Mouse (Mus musculus): ENCODE measurements around the gene Lmna.

The Lmna gene

GRCm38 (mm10) chr3:88500655-88501365 is 8.9 kb downstream of the Lmna start:
- DNase-seq (ENCODE audit: low spot score) = peak; percentile 85

- no peak for DNase-seq (ENCODE audit: low spot score)
These were observed 9.7 kb downstream of the Lmna start for GRCm38 (mm10) chr3:88500087-88500486.

GRCm38 (mm10) chr3:88499580-88499979 is 10.2 kb downstream of the Lmna start:
- no peak for DNase-seq (ENCODE audit: low spot score)

- no peak for DNase-seq (ENCODE audit: low spot score)
These were observed 13.9 kb downstream of the Lmna start for GRCm38 (mm10) chr3:88495741-88496415.

- DNase-seq (ENCODE audit: low spot score) = peak; percentile 50
These were observed 14.7 kb downstream of the Lmna start for GRCm38 (mm10) chr3:88494836-88495628.

GRCm38 (mm10) chr3:88493706-88494582 is 15.8 kb downstream of the Lmna start:
- DNase-seq (ENCODE audit: low spot score) = no peak

GRCm38 (mm10) chr3:88487396-88487795 is 22.4 kb downstream of the Lmna start:
- no peak for DNase-seq (ENCODE audit: low spot score)

- DNase-seq (ENCODE audit: low spot score) = no peak
These were observed 22.9 kb downstream of the Lmna start for GRCm38 (mm10) chr3:88486887-88487286.

- DNase-seq (ENCODE audit: low spot score) = no peak
These were observed 23.7 kb downstream of the Lmna start for GRCm38 (mm10) chr3:88486043-88486442.

- DNase-seq (ENCODE audit: low spot score) = no peak
These were observed 25.0 kb downstream of the Lmna start for GRCm38 (mm10) chr3:88484597-88485316.

- DNase-seq (ENCODE audit: low spot score) = no peak
These were observed 26.1 kb downstream of the Lmna start for GRCm38 (mm10) chr3:88483621-88484020.

- DNase-seq (ENCODE audit: low spot score) = no peak
These were observed 26.6 kb downstream of the Lmna start for GRCm38 (mm10) chr3:88483141-88483540.

GRCm38 (mm10) chr3:88482336-88482735 is 27.4 kb downstream of the Lmna start:
- DNase-seq (ENCODE audit: low spot score) = no peak

GRCm38 (mm10) chr3:88481372-88482040 is 28.2 kb downstream of the Lmna start:
- DNase-seq (ENCODE audit: low spot score) = no peak

GRCm38 (mm10) chr3:88480679-88481078 is 29.1 kb downstream of the Lmna start:
- no peak for DNase-seq (ENCODE audit: low spot score)

GRCm38 (mm10) chr3:88479828-88480227 is 29.9 kb downstream of the Lmna start:
- no peak for DNase-seq (ENCODE audit: low spot score)

- DNase-seq (ENCODE audit: low spot score) = no peak
These were observed 30.6 kb downstream of the Lmna start for GRCm38 (mm10) chr3:88479163-88479562.

GRCm38 (mm10) chr3:88477735-88478134 is 32.0 kb downstream of the Lmna start:
- DNase-seq (ENCODE audit: low spot score) = peak; percentile 75

GRCm38 (mm10) chr3:88476403-88476802 is 33.4 kb downstream of the Lmna start:
- no peak for DNase-seq (ENCODE audit: low spot score)

GRCm38 (mm10) chr3:88473571-88473970 is 36.2 kb downstream of the Lmna start:
- DNase-seq (ENCODE audit: low spot score) = no peak

GRCm38 (mm10) chr3:88473020-88473419 is 36.7 kb downstream of the Lmna start:
- no peak for DNase-seq (ENCODE audit: low spot score)

All from yolk sac, embryonic 10.5 days (tissue).